In genomic region chr12:69372731-69373331, GRCm38 (mm10) we compare ENCODE assay signal across 8 mouse cellular contexts. TPM values are rescaled to one million over a fixed set of nuclear protein-coding genes. Genes with fewer than 3 reads are reported as not detected.
A peak's percentile ranks its signal among the peaks of the same experiment; 100 is the strongest.
DNase-seq lines count a peak whose midpoint lies in the region; ATAC-seq lines count a peak whose summit lies in the region.

No protein-coding gene starts in this region.

- H3K36me3 ChIP-seq in hindbrain, embryonic 16.5 days (ENCODE audit: control insufficient read depth, insufficient read depth, low read length) = no peaks in the 10 kb centered on the region
- H3K36me3 ChIP-seq in liver, embryonic 16.5 days (ENCODE audit: control insufficient read depth, insufficient read depth) = peaks cover 2% of the 10 kb centered on the region; the same call in 1 of the 2 replicates
- H3K36me3 ChIP-seq in neural tube, embryonic 13.5 days = no peaks in the 10 kb centered on the region; the same call in 1 of the 2 replicates

- WGBS in hindbrain, embryonic 16.5 days = 0% methylated on average over 42 of the region's 42 CpGs
- under 1% methylated on average over 42 of the region's 42 CpGs for WGBS in liver, embryonic 16.5 days (ENCODE audit: insufficient replicate concordance)
- under 1% methylated on average over 42 of the region's 42 CpGs for WGBS in neural tube, embryonic 13.5 days

- H3K27ac ChIP-seq in hindbrain, embryonic 16.5 days (ENCODE audit: low read depth, low read length) = peak overlapping the region; percentile 93
- peak overlapping the region; percentile 99 for H3K27ac ChIP-seq in liver, embryonic 16.5 days (ENCODE audit: low read length)
- H3K27ac ChIP-seq in neural tube, embryonic 13.5 days (replicated peaks) = peak overlapping the region; percentile 91

- H3K4me3 ChIP-seq in hindbrain, embryonic 16.5 days (ENCODE audit: low read length) = peak overlapping the region; percentile 100
- H3K4me3 ChIP-seq in liver, embryonic 16.5 days (ENCODE audit: low read depth, low read length) = peak overlapping the region; percentile 97
- H3K4me3 ChIP-seq in neural tube, embryonic 13.5 days = peak overlapping the region; percentile 99

- H3K27me3 ChIP-seq in hindbrain, embryonic 16.5 days (replicated peaks; ENCODE audit: control insufficient read depth, insufficient read depth, low read length) = no peaks in the 10 kb centered on the region
- H3K27me3 ChIP-seq in liver, embryonic 16.5 days (ENCODE audit: control insufficient read depth, insufficient read depth, low read depth, low read length) = no peaks in the 10 kb centered on the region
- H3K27me3 ChIP-seq in neural tube, embryonic 13.5 days = no peaks in the 10 kb centered on the region

- peak overlapping the region; percentile 97 for H3K9ac ChIP-seq in hindbrain, embryonic 16.5 days (ENCODE audit: low read depth, low read length)
- peak overlapping the region; percentile 100 for H3K9ac ChIP-seq in liver, embryonic 16.5 days (ENCODE audit: low read depth, low read length)
- H3K9ac ChIP-seq in neural tube, embryonic 13.5 days = peak overlapping the region; percentile 98

- peak overlapping the region; percentile 97 for H3K4me2 ChIP-seq in hindbrain, embryonic 16.5 days (ENCODE audit: low read length)
- H3K4me2 ChIP-seq in liver, embryonic 16.5 days (ENCODE audit: low read depth, low read length) = peak overlapping the region; percentile 87
- peak overlapping the region; percentile 98 for H3K4me2 ChIP-seq in neural tube, embryonic 13.5 days

- H3K9me3 ChIP-seq in hindbrain, embryonic 16.5 days (ENCODE audit: control insufficient read depth, low read length) = no peaks in the 10 kb centered on the region
- no peaks in the 10 kb centered on the region for H3K9me3 ChIP-seq in liver, embryonic 16.5 days (replicated peaks; ENCODE audit: control insufficient read depth, low read length)
- H3K9me3 ChIP-seq in neural tube, embryonic 13.5 days = no peaks in the 10 kb centered on the region

- peak; percentile 32 for DNase-seq in spleen, adult 12 weeks (ENCODE audit: low spot score)
- no peak for DNase-seq in spleen, adult 18-20 months
- DNase-seq in cerebellum, postnatal 36 days = peak; percentile 16 to 31
- DNase-seq in gastrocnemius, adult 18-20 months (ENCODE audit: low spot score) = peak; percentile 14
- DNase-seq in testis, postnatal 14 days (ENCODE audit: low spot score) = no peak

- H3K4me1 ChIP-seq in hindbrain, embryonic 16.5 days (ENCODE audit: control insufficient read depth, insufficient read depth, low read depth, low read length) = peaks cover 17% of the 10 kb centered on the region
- H3K4me1 ChIP-seq in liver, embryonic 16.5 days (ENCODE audit: control insufficient read depth, low read depth, low read length) = peaks cover 21% of the 10 kb centered on the region
- peaks cover 40% of the 10 kb centered on the region for H3K4me1 ChIP-seq in neural tube, embryonic 13.5 days (replicated peaks)

- 0 out of 2 replicates have a peak, but pooled peaks have one; percentile 10 for ATAC-seq in hindbrain, embryonic 16.5 days
- no peak for ATAC-seq in liver, embryonic 16.5 days (ENCODE audit: low read depth)
- peak; percentile 7; the same call in 1 of the 2 replicates for ATAC-seq in neural tube, embryonic 13.5 days (ENCODE audit: low read depth)

RNA-seq across cellular contexts. Expression of gene Gm9887, which starts 0.6 kb away (rescaled TPM):
- not detected for total RNA-seq in gastrocnemius, adult 18-20 months (2021)
- 0.56 and 0.66 TPM in 2 replicates for polyA plus RNA-seq in hindbrain, embryonic 16.5 days (2015; fragmentation: Nextera tagmentation; extraction: Ambion mirVana)
- 0.32 and 1.1 TPM in 2 replicates for polyA plus RNA-seq in liver, embryonic 16.5 days (2015; fragmentation: Nextera tagmentation; extraction: Ambion mirVana)
- 0.71 and 1.3 TPM in 2 replicates for polyA plus RNA-seq in neural tube, embryonic 13.5 days (2015; fragmentation: Nextera tagmentation; extraction: Ambion mirVana)

RNA-seq across cellular contexts. Expression of gene Arf6, which starts 0.9 kb away (rescaled TPM):
- 10 to 100 TPM; 19.1 to 26.3 TPM for total RNA-seq in gastrocnemius, adult 18-20 months (2021)
- 20.7 and 21.8 TPM in 2 replicates for polyA plus RNA-seq in hindbrain, embryonic 16.5 days (2015; fragmentation: Nextera tagmentation; extraction: Ambion mirVana)
- polyA plus RNA-seq in liver, embryonic 16.5 days (2015; fragmentation: Nextera tagmentation; extraction: Ambion mirVana) = 21.8 TPM in 2 replicates
- 32.6 and 34.5 TPM in 2 replicates for polyA plus RNA-seq in neural tube, embryonic 13.5 days (2015; fragmentation: Nextera tagmentation; extraction: Ambion mirVana)

RNA-seq across cellular contexts. Expression of gene Nemf, which starts 15.9 kb away (rescaled TPM):
- 10 to 100 TPM; 18.7 to 20.9 TPM for total RNA-seq in gastrocnemius, adult 18-20 months (2021)
- 82.4 and 85.0 TPM in 2 replicates for polyA plus RNA-seq in hindbrain, embryonic 16.5 days (2015; fragmentation: Nextera tagmentation; extraction: Ambion mirVana)
- polyA plus RNA-seq in liver, embryonic 16.5 days (2015; fragmentation: Nextera tagmentation; extraction: Ambion mirVana) = 33.7 and 34.2 TPM in 2 replicates
- polyA plus RNA-seq in neural tube, embryonic 13.5 days (2015; fragmentation: Nextera tagmentation; extraction: Ambion mirVana) = 96.5 and 100 TPM in 2 replicates

Comparison
In these comparisons a context has a peak if more than half of its experiments do, and no peak if none do; other contexts are left out.
1. DNase-seq: peak in spleen, adult 12 weeks (single experiment), cerebellum, postnatal 36 days (2 of 2) and gastrocnemius, adult 18-20 months (single experiment); none in spleen, adult 18-20 months (0 of 2) and testis, postnatal 14 days (single experiment).
2. Peak in every context shown above with its lines, with median percentiles within 50 percentile points of each other: H3K27ac ChIP-seq, H3K4me2 ChIP-seq, H3K4me3 ChIP-seq and H3K9ac ChIP-seq.